ENCODE assay signal across 15 mouse cellular contexts in the genomic region with DNA sequence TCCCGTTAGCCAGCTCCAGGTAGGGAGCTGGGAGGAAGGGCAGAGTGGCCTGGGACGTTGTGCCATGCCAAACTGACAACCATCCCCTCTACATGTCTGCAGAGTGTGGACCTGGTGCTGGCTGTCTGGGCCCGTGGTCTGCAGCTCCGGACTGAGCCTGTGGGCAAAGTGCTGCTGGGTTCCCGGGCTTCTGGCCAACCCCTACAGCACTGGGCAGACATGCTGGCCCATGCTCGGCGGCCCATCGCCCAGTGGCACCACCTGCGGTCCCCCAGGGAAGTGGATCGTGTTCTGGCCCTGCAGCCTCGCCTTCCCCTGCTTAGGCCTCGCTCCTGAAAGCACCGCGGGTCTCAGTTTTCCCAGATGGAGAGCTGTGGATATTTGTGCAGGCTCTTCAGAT. TPM values are rescaled to one million over a fixed set of nuclear protein-coding genes. Genes with fewer than 3 reads are reported as not detected.
A peak's percentile ranks its signal among the peaks of the same experiment; 100 is the strongest.
DNase-seq lines count a peak whose midpoint lies in the region; ATAC-seq lines count a peak whose summit lies in the region.
"Had no signal": no experiment of that assay in that cellular context is flagged by ENCODE, and none has a peak within 500 bp of the region (broad histone marks: within the 10 kb centered on the region; RNA-seq: fewer than 3 reads in every experiment).

No protein-coding gene starts in this region.

- no peak overlapping the region for H3K4me3 ChIP-seq in heart, embryonic 13.5 days
- H3K4me3 ChIP-seq: forebrain, embryonic 12.5 days had no signal

- H3K4me2 ChIP-seq in heart, embryonic 13.5 days = no peak overlapping the region
- H3K4me2 ChIP-seq: forebrain, embryonic 12.5 days had no signal

- peak overlapping the region; percentile 69 for H3K9ac ChIP-seq in heart, embryonic 13.5 days
- H3K9ac ChIP-seq: forebrain, embryonic 12.5 days had no signal

- intact Hi-C loops in heart, postnatal 36 days (cut with DNase I) = loop anchor here (1.0 to 5.0 kb wide), 3 partner anchors 57 to 237 kb away; no protein-coding TSS in a partner anchor

- ATAC-seq in cerebellum, adult (ENCODE audit: insufficient number of reproducible peaks, low FRiP score, low TSS enrichment) = no peak
- no peak for ATAC-seq in heart, embryonic 13.5 days (ENCODE audit: extremely low read depth, insufficient number of reproducible peaks, low FRiP score, low TSS enrichment)
- ATAC-seq: inflammation-experienced regulatory T-cells, adult 6 months had no signal

- H3K27me3 ChIP-seq in heart, embryonic 13.5 days (replicated peaks) = no peaks in the 10 kb centered on the region

- H3K9me3 ChIP-seq in heart, embryonic 13.5 days = no peaks in the 10 kb centered on the region
- H3K9me3 ChIP-seq: forebrain, embryonic 12.5 days had no signal

- 76% methylated on average over 14 of the region's 14 CpGs for WGBS in heart, embryonic 13.5 days

- peak; percentile 54 to 60 for DNase-seq in cerebellum, adult 18-20 months
- DNase-seq in heart, postnatal 36 days = no peak
- peak; percentile 20 for DNase-seq in brain, adult 2 months (ENCODE audit: low read depth, low spot score)
- DNase-seq in gastrocnemius, postnatal 25 days = peak; percentile 70
- DNase-seq in frontal cortex, postnatal 14 days (ENCODE audit: low spot score in 2 of 2) = no peak
- DNase-seq in left cerebral cortex, adult 11 months (ENCODE audit: low spot score) = no peak

- peaks cover 44% of the 10 kb centered on the region for H3K4me1 ChIP-seq in heart, embryonic 13.5 days

- no peaks in the 10 kb centered on the region for H3K36me3 ChIP-seq in heart, embryonic 13.5 days
- H3K36me3 ChIP-seq: forebrain, embryonic 12.5 days had no signal

- peak overlapping the region; percentile 80 for H3K27ac ChIP-seq in heart, embryonic 13.5 days (replicated peaks)
- H3K27ac ChIP-seq: forebrain, embryonic 12.5 days; macrophage had no signal

RNA-seq across cellular contexts. Expression of gene Tnni2, which starts 1.6 kb away (rescaled TPM):
- 34.8 and 41.9 TPM in 2 replicates for polyA plus RNA-seq in heart, embryonic 13.5 days (2015; fragmentation: Nextera tagmentation; extraction: Ambion mirVana)
- total RNA-seq in heart, postnatal 36 days (2021) = 1 to 10 TPM; 1.6 to 3.4 TPM
- over 10,000 TPM; 16,193 to 17,938 TPM for total RNA-seq in gastrocnemius, postnatal 25 days (2021)
- polyA plus RNA-seq: inflammation-experienced regulatory T-cells, adult 6 months had no signal

RNA-seq across cellular contexts. Expression of gene Syt8, which starts 5.3 kb away (rescaled TPM):
- 0.19 and 0.41 TPM in 2 replicates for polyA plus RNA-seq in heart, embryonic 13.5 days (2015; fragmentation: Nextera tagmentation; extraction: Ambion mirVana)
- total RNA-seq in heart, postnatal 36 days (2021) = not detected
- not detected for total RNA-seq in gastrocnemius, postnatal 25 days (2021)
- total RNA-seq: adrenal gland, postnatal 36 days; granulocyte monocyte progenitor cell, adult 5-6 weeks; monocyte, adult 5-6 weeks had no signal
- polyA plus RNA-seq: cortical plate, adult 2 months; forebrain, embryonic 12.5 days; inflammation-experienced regulatory T-cells, adult 6 months had no signal

RNA-seq across cellular contexts. Expression of gene Lsp1, which starts 20.6 kb away (rescaled TPM):
- 51.0 and 54.6 TPM in 2 replicates for polyA plus RNA-seq in heart, embryonic 13.5 days (2015; fragmentation: Nextera tagmentation; extraction: Ambion mirVana)
- total RNA-seq in heart, postnatal 36 days (2021) = 10 to 100 TPM; 31.7 to 40.4 TPM
- 10 to 100 TPM; 43.2 to 60.3 TPM for total RNA-seq in gastrocnemius, postnatal 25 days (2021)

RNA-seq across cellular contexts. Expression of gene Ctsd, which starts 52.1 kb away (rescaled TPM):
- 443 and 485 TPM in 2 replicates for polyA plus RNA-seq in heart, embryonic 13.5 days (2015; fragmentation: Nextera tagmentation; extraction: Ambion mirVana)
- total RNA-seq in heart, postnatal 36 days (2021) = 100 to 1,000 TPM; 830 to 843 TPM
- 100 to 1,000 TPM; 317 to 434 TPM for total RNA-seq in gastrocnemius, postnatal 25 days (2021)

RNA-seq across cellular contexts. Expression of gene Gm49369, which starts 57.5 kb away (rescaled TPM):
- 2.3 TPM in 1 of 2 replicates, not detected in the other for polyA plus RNA-seq in heart, embryonic 13.5 days (2015; fragmentation: Nextera tagmentation; extraction: Ambion mirVana)
- total RNA-seq in heart, postnatal 36 days (2021) = 1 to 10 TPM in 1 of 2 experiments, under 1 TPM in 1; 0.72 to 8.2 TPM
- 1 to 10 TPM; 4.0 to 5.6 TPM for total RNA-seq in gastrocnemius, postnatal 25 days (2021)

Comparison
In these comparisons a context has a peak if more than half of its experiments do, and no peak if none do; other contexts are left out.
1. DNase-seq: peak in cerebellum, adult 18-20 months (2 of 2), brain, adult 2 months (single experiment) and gastrocnemius, postnatal 25 days (single experiment); none in heart, postnatal 36 days (0 of 2), frontal cortex, postnatal 14 days (0 of 2) and left cerebral cortex, adult 11 months (single experiment).
2. RNA of gene Tnni2, which starts 1.6 kb away (total RNA-seq): 16,193 to 17,938 TPM in gastrocnemius, postnatal 25 days; 1.6 to 3.4 TPM in heart, postnatal 36 days; every median in the first group is over 1,000 times any median in the second.